Mouse (Mus musculus): Measurements from ENCODE around the gene Ano7.
A peak's percentile ranks its signal among the peaks of the same experiment; 100 is the strongest.

Gene Ano7

DNA sequence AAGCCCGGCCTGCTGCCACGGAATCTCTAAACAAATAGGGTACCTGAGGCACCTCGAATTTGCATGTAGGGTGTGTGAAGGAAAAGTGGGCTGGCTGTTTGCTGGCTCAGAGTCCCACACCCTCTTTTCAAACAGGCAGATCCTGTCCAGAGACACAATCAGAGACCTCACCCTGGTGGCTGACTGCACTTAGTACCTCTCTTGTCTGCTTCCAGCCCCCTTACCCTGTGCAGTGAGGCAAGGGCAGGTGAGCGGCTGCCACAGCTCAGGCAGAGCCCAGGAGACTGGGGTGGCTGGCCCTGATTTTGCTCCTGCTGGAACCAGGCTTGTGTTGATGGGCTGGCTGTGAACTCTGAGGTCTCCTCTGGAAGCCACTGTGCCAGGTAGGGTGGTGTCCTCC, at the start of gene Ano7:
Gene Ano7 (plus strand): TSS at position 266 of the 400 bp plus-strand sequence.
- no peak for DNase-seq (ENCODE audit: low spot score in 2 of 2)

DNA sequence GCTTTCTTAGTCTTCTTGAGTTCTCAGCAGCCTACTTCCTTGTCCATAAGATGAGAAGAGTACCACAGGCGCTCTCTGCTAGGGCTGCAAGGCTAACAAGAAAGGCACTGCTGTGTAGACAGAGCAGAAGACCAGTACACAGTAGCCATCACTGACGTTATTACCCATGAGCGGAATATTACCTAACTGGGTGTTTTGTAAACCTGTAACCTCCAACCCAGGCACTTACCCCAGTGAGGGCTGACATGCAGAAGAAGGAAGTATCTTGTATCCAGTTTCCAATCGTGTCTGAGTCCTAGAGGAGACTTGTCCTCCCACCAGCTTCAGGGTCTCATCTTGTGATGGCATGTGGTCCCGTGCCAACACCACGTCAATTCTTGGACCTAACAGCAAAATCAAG, 49.8 kb upstream of the Ano7 start:
- no peak for DNase-seq (ENCODE audit: low spot score in 2 of 2)

DNA sequence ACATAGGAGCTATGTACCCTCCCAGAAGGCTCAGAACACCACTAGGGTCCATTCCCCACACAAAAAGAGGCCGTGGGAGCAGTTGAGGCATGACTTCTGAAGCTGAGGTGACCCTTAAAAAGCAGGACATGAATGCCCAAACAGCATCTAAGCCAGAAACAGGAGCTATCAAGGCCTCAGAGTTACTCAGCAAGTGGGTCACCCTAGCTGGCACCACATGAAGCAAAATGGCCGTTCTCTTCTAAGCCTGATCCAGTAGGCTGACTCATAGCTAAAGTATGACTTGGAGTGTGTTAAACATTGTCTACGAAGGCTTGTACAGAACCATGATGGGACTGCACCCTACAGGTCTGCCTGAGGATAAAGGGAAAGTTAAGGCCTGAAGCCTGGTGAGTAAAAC, 47.3 kb upstream of the Ano7 start:
- DNase-seq (ENCODE audit: low spot score in 2 of 2) = no peak

DNA sequence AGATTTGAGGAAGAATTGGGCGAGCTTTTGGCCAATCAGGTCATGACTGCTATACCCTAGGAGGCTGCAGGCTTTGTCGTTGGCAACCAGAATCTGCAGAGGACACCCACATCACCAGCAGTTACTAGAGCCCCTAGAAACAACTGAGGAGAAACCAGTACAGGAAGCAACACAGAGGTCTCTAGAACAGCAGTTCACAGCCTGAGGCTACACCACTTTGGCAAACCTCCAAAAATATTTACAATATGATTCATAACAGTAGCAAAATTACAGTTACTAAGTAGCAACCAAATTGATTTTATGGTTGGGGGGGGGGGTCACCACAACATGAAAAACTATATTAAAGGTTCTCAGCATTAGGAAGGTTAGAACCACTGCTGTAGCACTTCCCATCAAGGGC, 39.1 kb upstream of the Ano7 start:
- no peak for DNase-seq (ENCODE audit: low spot score in 2 of 2)

DNA sequence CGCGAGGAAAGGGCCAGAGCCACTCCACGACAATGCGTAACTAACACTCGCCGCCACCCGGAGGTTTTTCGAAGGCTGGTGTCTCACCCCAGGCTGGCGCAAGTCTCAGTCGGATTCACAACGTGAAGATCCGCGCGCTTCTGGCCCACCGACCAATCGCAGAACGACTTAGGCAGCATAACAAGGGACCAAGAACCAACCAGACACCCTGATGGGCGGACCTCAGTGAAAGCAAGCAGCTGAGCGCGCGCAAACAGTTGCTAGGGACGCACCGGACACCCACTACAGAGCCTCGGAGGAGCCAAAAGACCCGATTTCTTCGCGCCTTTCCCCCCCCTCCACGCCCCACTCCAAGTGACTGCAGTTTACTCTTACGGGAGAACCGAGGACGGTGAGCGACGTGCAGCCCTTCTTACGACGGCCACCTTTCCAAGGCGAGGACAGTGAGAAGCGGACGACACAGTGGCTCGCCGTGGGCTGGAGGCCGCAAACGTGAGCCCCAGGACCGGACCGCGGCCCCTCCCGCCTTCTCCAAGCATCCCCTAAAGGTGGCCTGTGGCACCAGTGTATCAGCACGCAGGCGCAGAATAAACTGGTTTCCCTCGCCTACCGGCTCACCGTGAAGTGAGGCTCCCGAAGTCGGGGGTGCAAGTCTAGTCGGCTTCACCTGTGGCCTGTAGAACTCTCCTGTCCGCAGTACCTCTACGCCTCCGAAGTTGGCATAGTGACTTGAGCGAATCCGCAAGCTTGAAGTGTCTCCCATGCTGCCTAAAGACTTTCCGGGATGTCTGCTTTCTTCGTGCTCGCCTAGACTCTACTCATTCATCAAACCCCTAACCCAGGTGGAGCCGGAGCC, 30.9 kb upstream of the Ano7 start, which contains the start of the genes Ppp1r7 and Pask:
Gene Ppp1r7 (plus strand): TSS at position 207 of the 856 bp plus-strand sequence.
Gene Pask (minus strand): TSS at position 835 of the 856 bp plus-strand sequence.
- peak; percentile 94 for DNase-seq (ENCODE audit: low spot score in 2 of 2)

DNA sequence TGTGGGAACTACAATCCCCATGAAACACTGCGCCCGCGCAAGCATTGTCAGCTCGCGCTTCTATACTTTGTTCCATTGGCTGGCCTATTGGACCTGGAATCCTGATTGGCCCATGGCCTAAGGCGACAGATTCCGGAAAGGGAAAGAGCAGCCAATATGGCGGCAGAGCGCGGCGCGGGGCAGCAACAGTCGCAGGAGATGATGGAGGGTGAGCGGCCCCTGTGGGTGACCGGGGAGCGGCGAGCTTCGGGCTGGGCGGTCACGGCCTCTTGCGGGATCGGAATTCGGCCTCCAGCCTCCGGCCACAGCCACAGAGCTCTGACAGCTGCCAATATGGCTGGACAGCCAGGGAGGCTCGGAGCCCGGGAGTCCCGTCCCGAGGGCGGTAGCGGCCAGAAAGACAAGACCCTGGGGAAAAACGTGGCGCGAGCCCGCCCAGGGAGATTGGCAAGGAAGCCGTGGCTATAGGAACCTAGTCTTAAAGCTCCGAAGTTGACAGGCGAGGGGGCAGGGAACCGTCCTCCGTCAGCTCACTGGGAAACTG, 30.2 kb upstream of the Ano7 start:
- peak; percentile 91 for DNase-seq (ENCODE audit: low spot score in 2 of 2)

DNA sequence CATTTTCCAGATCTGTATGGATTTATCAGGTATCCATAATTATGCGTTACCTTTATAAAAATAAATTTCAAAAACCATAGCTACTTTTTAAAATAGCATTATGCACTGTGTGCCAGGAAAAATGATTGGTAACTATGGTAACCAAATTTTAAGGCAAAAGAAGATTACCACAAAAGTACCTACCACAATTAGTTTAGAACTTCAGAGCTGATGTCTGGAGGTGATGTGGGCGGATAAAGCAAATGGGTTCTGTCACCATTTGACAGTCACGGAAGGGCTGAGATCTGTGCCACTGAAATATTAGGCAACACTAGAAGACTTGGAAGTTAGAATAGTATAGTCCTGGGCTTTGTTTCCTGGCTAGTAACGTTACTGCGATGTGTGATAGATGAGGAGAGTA, 26.6 kb upstream of the Ano7 start:
- no peak for DNase-seq (ENCODE audit: low spot score in 2 of 2)

DNA sequence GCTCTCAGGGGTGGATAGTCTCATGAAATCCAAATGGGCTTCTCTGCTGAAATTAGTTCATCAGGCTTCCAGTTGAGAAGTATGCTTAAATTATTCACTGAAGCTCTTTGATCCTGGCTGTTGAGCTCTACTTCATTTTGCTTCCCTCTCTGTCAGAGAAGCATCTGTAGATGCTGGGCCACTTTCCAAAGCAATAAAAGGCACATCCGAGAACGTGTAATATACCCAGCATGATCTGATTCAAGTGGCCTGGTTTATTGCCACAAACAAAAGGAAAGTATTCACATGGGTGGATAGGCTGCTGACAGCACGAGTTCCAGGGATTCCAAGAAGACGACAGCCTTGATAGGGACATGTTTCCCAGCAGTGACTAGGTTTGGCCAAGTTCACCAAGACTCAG, 24.0 kb upstream of the Ano7 start:
- no peak for DNase-seq (ENCODE audit: low spot score in 2 of 2)

DNA sequence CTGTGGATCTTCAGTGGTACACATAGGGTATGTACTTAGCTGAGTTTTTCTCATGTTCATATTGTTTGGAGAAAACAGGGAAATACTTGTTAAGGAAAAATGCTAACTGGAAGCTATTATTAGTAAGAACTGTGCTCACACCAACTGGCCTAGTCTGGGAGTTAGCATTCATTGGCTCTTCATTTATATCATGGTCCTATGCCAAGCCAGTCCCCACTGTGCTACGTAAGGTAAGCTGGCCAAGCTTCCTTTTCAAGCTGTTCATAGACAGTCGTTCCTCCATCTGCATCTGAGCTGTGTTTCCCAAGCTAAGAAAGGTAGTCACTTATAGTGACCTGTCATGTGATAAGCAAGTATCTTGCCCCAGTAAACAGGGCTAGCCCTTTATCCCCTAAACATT, 21.0 kb upstream of the Ano7 start:
- no peak for DNase-seq (ENCODE audit: low spot score in 2 of 2)

DNA sequence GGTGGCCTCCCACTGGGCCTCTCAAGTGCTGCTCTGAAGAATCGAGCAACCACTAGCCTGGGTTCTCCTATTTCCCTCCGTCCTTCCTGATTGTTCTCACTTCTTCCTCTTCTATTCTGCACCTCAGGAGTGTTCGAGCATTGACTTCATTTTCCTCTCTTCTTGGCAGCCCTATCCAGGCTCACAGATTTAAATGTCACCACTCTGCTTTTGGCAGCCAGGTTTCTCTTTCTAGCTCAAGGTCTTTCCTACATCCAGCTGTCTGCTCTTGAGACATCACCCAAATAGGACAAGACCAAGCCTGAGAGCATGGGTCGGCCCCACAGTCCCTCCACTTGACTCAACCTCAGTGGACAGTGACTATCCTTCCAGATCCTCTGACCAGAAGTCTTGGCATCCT, 11.1 kb upstream of the Ano7 start:
- no peak for DNase-seq (ENCODE audit: low spot score in 2 of 2)

DNA sequence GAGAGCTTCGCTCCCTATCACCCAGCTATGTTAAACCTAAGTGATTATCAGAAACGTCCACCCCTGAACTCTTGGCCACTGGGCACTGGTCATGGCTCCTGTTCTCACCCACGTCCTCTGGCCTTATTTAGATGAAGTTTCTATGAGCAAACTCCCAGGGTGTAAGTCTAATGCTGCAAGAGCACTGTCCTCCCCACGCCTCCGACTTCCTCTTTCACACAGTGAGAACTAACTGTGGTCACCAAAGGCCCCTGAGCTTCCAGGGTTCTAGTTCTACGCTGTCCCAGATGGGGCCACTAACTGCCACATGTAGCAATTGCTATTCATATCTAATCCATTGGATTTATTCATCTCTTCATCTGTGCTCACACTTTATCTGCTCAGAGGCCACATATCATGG, 8.1 kb upstream of the Ano7 start:
- no peak for DNase-seq (ENCODE audit: low spot score in 2 of 2)

DNA sequence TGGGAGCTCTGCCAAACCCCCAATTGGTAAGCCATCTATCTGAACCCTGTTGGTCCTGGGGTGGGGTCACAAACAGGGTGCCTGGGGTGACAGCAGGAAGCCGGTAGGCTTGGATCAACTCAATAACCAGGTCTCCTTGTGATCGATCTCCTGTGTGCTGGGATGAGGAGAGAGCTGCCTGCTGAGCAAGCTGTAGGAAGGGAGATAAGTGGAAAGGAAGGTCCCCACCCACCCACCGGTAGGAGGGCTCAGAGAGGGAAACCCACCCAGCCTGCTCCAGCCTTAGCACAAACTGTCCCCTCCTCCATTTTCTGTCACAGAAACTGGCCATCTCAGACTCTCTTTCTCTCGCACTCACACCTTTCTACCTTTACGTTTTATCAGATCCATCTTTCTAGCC, 3.6 kb downstream of the Ano7 start:
- DNase-seq (ENCODE audit: low spot score in 2 of 2) = no peak

DNA sequence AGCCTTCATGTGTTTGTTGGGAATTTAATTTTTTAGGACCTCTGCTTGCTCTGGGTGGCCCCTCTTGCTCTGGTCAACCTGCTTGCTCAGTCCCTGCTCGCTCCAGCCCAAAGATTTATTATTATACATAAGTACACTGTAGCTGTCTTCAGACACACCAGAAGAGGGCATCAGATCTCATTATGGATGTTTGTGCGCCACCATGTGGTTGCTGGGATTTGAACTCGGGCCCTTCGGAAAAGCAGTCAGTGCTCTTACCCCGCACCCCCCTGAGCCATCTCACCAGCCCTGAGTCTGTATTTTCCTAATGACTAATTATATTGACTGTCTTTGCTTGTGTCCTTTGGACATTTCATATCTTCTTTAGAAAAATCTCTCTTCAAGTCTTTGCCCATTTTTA, 5.4 kb downstream of the Ano7 start:
- no peak for DNase-seq (ENCODE audit: low spot score in 2 of 2)

DNA sequence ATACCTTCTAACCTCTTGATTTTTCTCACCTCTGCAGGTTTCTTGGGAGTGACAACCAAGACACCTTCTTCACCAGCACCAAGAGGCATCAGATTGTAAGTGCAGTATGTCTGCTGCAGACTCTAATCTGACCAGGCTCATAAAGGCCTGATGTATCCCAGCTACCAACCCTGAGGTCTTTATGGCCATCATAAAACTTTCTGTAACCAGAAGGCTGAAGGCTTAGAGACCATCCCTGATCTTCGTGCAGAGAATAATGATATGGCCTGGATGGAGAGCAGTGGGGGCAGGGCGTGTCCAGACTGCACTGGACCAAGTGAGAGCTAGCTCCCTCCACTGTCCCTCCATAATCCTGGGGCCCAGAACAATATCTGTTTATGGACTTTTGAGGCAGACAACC, 13.5 kb downstream of the Ano7 start:
- DNase-seq (ENCODE audit: low spot score in 2 of 2) = no peak

DNA sequence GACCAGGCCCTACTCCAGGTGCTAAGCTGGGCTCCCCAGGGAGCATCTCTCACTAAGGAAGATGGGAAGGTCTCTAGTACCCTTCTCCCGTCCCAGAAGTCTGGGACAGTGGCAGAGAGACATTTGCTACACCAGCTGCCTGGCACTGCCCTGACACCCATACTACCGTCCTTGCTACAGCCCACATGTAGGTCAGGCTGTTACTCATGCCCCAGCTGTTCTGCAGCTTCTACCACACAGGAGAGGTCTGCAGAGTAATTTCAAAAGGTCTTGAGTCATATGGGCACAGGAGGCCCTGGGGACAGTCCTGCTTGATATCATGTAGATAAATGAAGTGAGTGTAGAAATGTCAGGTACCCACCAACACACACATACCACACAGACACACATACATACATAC, 15.2 kb downstream of the Ano7 start:
- DNase-seq (ENCODE audit: low spot score in 2 of 2) = no peak

DNA sequence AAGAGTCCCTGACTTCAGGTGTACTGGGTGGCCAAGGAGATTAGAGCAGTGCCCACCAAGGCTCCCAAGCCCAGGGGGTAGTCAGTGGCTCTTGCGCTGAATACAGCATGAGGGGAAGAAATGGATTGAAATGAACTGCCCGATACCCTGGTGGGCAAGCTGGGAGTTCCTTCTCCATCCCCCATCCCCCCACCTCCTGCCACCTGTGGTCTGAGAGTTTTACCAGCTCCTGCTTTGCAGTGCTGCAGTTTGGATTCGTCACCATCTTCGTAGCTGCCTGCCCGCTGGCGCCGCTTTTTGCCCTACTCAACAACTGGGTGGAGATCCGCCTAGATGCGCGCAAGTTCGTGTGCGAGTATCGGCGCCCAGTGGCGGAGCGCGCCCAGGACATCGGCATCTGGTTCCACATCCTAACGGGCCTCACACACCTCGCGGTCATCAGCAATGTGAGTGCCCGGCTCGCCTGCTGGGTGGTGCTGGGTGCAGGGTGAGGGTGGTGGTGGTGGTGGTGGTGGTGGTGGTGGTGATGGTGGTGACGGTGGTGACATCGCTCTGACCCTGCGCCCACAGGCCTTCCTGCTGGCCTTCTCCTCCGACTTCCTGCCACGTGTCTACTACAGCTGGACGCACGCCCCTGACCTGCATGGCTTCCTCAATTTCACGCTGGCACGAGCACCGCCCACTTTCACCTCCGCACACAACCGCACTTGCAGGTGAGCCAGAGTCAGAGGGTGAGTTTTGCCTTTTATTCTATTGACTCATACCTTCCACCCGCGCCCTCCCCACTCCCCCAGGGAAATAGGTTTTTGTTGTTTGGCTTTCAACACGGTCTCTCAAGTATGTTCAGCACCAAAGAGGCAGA, 27.7 kb downstream of the Ano7 start:
- DNase-seq (ENCODE audit: low spot score in 2 of 2) = peak; percentile 22 to 46

DNA sequence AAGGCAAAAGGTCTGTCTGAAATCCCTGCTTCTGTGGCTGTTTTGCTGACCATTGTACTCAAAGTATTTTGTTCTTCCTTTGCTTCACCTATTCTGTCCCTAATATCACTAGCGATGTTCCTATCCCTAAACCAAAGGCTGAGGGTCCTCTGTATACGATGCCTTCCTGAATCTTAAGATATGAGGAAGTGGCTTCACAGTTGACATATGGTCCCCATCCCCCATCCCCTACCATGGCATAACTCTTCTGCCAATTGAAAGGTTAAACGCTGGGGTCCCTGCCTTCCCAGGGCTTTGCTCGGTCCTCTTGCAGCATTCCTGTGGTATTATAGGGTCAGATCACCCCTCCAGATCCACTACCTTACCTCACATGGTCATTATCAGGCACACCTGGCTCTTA, 29.7 kb downstream of the Ano7 start:
- no peak for DNase-seq (ENCODE audit: low spot score in 2 of 2)

DNA sequence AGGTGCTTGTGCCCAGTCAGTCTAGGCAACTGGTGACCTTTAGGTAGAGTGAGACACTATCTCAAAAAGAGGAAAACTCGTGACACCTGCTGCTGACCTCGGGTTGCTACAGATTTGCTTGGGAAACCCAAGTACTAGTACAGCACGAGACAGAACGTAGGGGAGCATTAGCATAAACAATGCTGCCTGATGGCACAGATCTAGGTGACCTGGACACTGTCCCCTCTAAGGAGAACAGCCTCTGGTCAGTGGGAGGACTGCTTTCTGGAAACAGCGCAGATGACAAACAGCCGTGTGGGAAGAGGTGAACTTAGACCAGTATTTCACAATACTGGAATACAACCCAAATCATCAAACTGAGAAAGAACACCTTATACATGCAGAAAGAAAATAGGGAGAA, 58.4 kb downstream of the Ano7 start:
- no peak for DNase-seq (ENCODE audit: low spot score in 2 of 2)

DNA sequence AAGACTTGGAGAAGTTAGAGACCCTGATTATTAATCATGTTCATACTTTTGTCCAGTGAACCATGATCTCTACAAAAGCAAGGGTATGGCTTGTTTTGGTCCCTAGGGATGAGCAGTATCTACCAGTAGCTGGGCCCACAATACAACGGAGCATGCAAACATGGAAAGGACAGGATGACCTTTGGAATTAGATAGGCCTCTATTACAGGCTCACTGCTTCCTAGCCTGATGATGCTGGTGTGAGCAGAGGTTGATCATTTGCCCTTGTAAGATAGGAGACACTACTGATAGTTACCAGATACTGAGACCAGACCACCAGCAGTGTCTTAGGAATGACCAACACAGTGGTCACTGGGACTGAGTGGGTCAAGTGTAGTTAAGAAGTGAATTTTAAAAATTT, 65.6 kb downstream of the Ano7 start:
- DNase-seq (ENCODE audit: low spot score in 2 of 2) = no peak

DNA sequence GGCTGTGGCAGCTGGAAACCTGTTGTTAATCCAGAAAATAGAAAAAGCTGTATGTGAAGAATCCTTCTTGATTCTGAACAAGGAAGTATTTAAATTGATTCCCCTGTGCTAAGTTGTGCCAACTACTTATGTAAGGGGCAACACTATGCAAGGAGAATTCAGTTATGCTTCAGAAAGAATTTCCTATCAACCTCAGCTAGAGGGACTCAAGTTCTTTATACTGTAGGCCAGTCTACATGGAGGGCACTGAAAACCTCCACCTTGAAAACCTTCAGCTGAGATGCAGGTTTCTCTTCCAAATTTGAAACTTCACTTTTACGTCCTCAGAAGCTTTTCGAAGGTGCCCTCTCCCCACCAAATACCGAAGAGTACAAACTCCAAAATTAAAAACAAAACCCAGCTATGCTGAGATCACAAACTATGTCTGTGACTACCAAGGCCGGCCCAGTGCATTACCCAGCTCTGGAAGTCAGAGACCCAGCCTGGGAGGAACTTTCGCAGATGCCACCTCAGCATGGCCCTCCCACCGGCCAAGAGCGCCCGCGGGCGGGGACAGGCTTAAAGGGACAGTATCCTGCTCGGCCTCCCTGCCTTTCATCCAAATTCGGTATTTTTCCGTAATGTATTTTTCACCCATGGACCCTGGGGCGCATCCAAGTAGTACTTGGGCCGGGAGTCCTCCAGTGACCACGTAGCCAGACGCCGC, 70.8 kb downstream of the Ano7 start:
- DNase-seq (ENCODE audit: low spot score in 2 of 2) = peak; percentile 50 to 53

DNA sequence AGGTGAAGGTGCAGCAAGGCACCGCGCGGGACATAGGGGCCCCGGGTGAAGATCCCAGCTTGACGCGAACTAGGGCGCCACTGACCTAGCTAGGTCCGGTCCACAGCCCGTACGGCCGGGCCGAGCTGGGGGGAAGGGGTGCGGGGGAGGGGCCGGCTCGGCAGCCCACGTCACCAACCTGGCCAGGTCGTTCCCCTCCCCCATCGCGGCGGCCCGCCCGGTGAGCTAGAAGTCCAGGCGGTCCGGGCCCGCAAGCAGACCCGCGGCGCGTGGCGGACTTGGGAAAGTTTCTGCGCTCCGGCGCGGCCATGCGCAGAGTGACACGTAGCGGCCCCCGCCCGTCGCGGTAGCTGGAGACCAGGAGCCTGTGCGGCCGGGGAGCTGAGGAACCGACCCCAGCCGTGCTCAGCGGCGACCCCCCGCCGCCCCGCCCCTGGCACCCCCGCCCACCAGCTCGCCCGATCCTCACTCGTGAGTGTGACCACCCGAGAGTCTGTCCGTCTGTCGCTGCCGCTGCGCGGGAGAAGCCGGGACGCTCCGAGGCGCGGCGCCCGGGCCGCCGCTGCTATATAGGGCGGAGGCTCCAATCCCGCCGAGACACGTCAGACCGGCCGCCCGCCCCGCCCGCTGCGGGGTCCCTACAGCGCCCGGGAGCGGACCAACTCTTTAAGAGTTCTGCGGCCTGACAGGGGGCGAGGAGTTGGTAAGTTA, 71.5 kb downstream of the Ano7 start:
- peak; percentile 50 to 56 for DNase-seq (ENCODE audit: low spot score in 2 of 2)
